Mouse (Mus musculus) neural tube, embryonic 14.5 days (tissue): Measurements from ENCODE around the gene Dnaic2. TPM values are rescaled to one million over a fixed set of nuclear protein-coding genes. Genes with fewer than 3 reads are reported as not detected.

Experiments used
- ATAC-seq: fragments of 200-750 bp; cut with Nextera tagmentation; 2 replicates; pipeline ENCODE4 v1.8.0; 2017; ENCODE audit warnings: low read depth, mild to moderate bottlenecking, moderate TSS enrichment, moderate library complexity
- H3K27ac ChIP-seq: fragments of 300-500 bp; sonication (generic); 2 replicates; pipeline ENCODE4 v1.5.1; 2014; ENCODE audit warnings: low read depth, mild to moderate bottlenecking, control low read depth, low read length, moderate library complexity, mixed read lengths
- H3K27me3 ChIP-seq: fragments of 300-500 bp; sonication (generic); 2 replicates; pipeline ENCODE4 v1.6.1; 2014; ENCODE audit warnings: low read length; ENCODE audit not compliant: control insufficient read depth, insufficient read depth
- H3K36me3 ChIP-seq: fragments of 300-500 bp; sonication (generic); 2 replicates; pipeline ENCODE4 v1.6.1; 2014; ENCODE audit warnings: low read length, mixed read lengths; ENCODE audit not compliant: control insufficient read depth, insufficient read depth
- H3K4me1 ChIP-seq: fragments of 300-500 bp; sonication (generic); 2 replicates; pipeline ENCODE4 v1.6.1; 2014; ENCODE audit warnings: low read length; ENCODE audit not compliant: control insufficient read depth, insufficient read depth
- H3K4me2 ChIP-seq: fragments of 300-500 bp; sonication (generic); 2 replicates; pipeline ENCODE4 v1.6.1; 2014; ENCODE audit warnings: mild to moderate bottlenecking, low read depth, low read length, control low read depth
- H3K4me3 ChIP-seq: fragments of 300-500 bp; sonication (generic); 2 replicates; pipeline ENCODE4 v1.5.1; 2014; ENCODE audit warnings: low read depth, low read length, control low read depth, mixed read lengths
- H3K9ac ChIP-seq: fragments of 300-500 bp; sonication (generic); replicated peaks from 2 replicates; pipeline ENCODE4 v1.6.1; 2014; ENCODE audit warnings: low read depth, mild to moderate bottlenecking, control low read depth, low read length, mixed read lengths
- H3K9me3 ChIP-seq: fragments of 300-500 bp; sonication (generic); 2 replicates; pipeline ENCODE4 v1.6.1; 2016; ENCODE audit warnings: low read length; ENCODE audit not compliant: control insufficient read depth
- WGBS: fragments of 180-500 bp; shearing (Covaris S2); extraction: QIAGEN DNeasy Blood & Tissue Kit; methylation state at CpG from one replicate; pipeline ENCODE4 v1.1.7; 2014; 5-methylcytosine and 5-hydroxymethylcytosine counted together
- polyA plus RNA-seq: library from polyadenylated mRNA; unstranded; fragments of >200 nt; fragmentation: Nextera tagmentation; extraction: Ambion mirVana; gene quantifications from 2 replicates; pipeline ENCODE4 v1.2.1, GENCODE M21; 2014

Dnaic2 gene
- polyA plus RNA-seq: 0.71 and 2.0 TPM in 2 replicates

GRCm38 (mm10) chr11:114726965-114727825, at the start of gene Dnaic2:
TSS of gene Dnaic2 (plus strand) at chr11:114727408.
- WGBS: 11% methylated on average over 34 of the region's 34 CpGs
- peak within 1 kb of the TSS; percentile 47 for H3K4me2 ChIP-seq
- H3K9me3 ChIP-seq: no peaks in the 10 kb centered on the region
- H3K4me1 ChIP-seq: peaks cover 13% of the 10 kb centered on the region
- H3K9ac ChIP-seq: peak within 1 kb of the TSS; percentile 5; the same call in 1 of the 2 replicates
- peak within 1 kb of the TSS; percentile 11 for H3K4me3 ChIP-seq
- no peaks in the 10 kb centered on the region for H3K36me3 ChIP-seq
- H3K27ac ChIP-seq: no peak within 1 kb of the TSS
- peak; percentile 91 for ATAC-seq
- H3K27me3 ChIP-seq: no peaks in the 10 kb centered on the region

- Histone ChIP-seq H3K4me3 (no peak overlapping the region), H3K27ac (no peak overlapping the region), H3K4me1 (peaks cover 12% of the 10 kb centered on the region; the same call in 1 of the 2 replicates), H3K36me3 (no peaks in the 10 kb centered on the region), H3K27me3 (no peaks in the 10 kb centered on the region), H3K4me2 (no peak overlapping the region), H3K9ac (no peak overlapping the region), H3K9me3 (no peaks in the 10 kb centered on the region)
- WGBS: 68% methylated on average over 8 of the region's 8 CpGs
- ATAC-seq: no peak
Observed at GRCm38 (mm10) chr11:114679582-114679981, 47.6 kb upstream of the Dnaic2 start.

DNA sequence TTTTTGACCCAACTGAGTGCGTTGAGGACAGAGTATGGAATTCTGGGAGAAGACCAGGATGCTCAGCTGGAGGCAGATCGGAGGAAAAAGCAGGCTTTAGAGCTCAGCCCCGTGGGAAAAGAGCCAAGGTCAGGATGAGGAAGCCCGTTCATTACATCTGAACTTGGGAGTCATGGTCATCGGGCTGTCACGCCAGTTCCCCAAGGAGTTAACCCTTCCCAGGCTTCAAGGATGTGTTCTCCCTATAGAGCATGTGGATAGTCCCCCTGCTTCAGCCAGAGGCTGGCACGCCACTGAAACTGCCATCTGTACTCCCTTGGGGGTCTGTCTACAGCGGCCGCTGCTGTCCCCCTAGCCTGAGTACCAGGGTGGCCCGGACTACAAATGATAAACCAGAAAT, 46.9 kb upstream of the Dnaic2 start:
- Histone ChIP-seq H3K4me1 (peaks cover 9% of the 10 kb centered on the region; the same call in 1 of the 2 replicates), H3K9me3 (no peaks in the 10 kb centered on the region), H3K27ac (no peak overlapping the region), H3K4me3 (no peak overlapping the region), H3K4me2 (no peak overlapping the region), H3K36me3 (no peaks in the 10 kb centered on the region), H3K9ac (no peak overlapping the region), H3K27me3 (no peaks in the 10 kb centered on the region)
- WGBS: 46% methylated on average over 10 of the region's 10 CpGs
- ATAC-seq: no peak

- ATAC-seq: no peak
- WGBS: 71% methylated on average over 5 of the region's 5 CpGs
- Histone ChIP-seq H3K27ac (no peak overlapping the region), H3K4me1 (peaks cover 9% of the 10 kb centered on the region; the same call in 1 of the 2 replicates), H3K36me3 (no peaks in the 10 kb centered on the region), H3K9me3 (no peaks in the 10 kb centered on the region), H3K27me3 (no peaks in the 10 kb centered on the region), H3K4me3 (no peak overlapping the region), H3K9ac (no peak overlapping the region), H3K4me2 (no peak overlapping the region)
Observed at GRCm38 (mm10) chr11:114681054-114681453, 46.2 kb upstream of the Dnaic2 start.

DNA sequence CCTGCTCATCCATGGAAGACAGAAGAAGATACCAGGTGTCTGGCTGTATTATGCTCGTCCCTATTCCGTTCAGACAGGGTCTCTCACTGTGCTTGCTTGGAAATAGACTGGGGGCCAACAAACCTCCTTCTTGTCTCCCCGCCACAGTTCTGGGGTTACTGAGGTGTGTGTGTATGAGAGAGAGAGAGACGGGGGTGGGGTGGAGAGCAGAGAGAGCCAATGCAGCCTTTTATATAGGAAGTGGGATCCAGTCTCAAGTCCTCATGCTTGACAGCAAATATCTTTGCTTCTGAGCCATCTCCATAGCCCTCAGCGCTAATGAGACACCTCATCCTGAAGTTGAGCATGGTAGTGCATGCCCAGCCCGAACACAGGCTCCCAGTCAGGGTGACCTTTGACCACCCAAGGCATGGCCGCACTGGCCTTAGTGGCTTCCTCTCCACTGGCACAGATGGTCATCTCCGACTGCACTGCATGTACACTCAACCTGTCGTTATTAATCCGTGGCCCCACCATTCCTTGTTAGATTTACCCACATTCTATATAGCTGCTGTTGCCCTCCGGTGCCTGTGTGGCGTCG, 44.8 kb upstream of the Dnaic2 start:
- Histone ChIP-seq H3K27me3 (no peaks in the 10 kb centered on the region), H3K4me2 (no peak overlapping the region), H3K4me3 (no peak overlapping the region), H3K4me1 (peaks cover 9% of the 10 kb centered on the region; the same call in 1 of the 2 replicates), H3K36me3 (no peaks in the 10 kb centered on the region), H3K27ac (no peak overlapping the region), H3K9me3 (no peaks in the 10 kb centered on the region), H3K9ac (no peak overlapping the region)
- WGBS: 93% methylated on average over 13 of the region's 13 CpGs
- no peak for ATAC-seq

DNA sequence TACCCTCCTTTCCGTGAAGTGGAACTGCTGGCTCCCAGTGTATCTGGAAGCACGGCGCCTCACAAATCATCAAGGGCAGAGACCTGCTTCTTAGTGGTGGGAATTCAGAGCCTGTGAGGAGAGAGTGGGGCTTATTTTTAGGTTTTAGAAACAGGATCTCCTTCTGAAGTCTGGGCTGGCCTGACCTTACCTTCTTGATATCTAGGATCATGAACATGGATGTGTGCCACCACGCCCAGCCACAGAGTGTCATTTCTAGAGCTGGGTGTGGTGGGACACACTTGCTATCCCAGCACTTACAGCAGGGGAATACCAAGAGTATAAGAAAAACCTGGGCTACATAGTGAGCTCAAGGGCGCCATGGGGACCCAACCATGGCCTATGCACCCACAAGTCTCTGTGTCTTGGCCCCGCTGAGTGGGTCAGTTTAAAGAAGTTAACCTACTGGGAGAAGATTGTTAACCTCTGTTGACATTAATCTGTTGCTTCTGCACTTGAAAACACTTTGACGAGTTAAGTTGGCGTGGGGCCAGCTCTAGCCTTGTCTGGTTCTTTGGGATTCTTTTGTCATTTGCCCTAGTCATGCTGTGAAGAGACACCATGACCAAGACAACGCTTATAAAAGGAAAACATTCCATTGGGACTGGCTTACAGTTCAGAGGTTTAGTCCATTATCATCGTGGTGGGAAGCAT, 44.0 kb upstream of the Dnaic2 start:
- no peak overlapping the region for H3K4me3 ChIP-seq
- 79% methylated on average over 10 of the region's 10 CpGs for WGBS

DNA sequence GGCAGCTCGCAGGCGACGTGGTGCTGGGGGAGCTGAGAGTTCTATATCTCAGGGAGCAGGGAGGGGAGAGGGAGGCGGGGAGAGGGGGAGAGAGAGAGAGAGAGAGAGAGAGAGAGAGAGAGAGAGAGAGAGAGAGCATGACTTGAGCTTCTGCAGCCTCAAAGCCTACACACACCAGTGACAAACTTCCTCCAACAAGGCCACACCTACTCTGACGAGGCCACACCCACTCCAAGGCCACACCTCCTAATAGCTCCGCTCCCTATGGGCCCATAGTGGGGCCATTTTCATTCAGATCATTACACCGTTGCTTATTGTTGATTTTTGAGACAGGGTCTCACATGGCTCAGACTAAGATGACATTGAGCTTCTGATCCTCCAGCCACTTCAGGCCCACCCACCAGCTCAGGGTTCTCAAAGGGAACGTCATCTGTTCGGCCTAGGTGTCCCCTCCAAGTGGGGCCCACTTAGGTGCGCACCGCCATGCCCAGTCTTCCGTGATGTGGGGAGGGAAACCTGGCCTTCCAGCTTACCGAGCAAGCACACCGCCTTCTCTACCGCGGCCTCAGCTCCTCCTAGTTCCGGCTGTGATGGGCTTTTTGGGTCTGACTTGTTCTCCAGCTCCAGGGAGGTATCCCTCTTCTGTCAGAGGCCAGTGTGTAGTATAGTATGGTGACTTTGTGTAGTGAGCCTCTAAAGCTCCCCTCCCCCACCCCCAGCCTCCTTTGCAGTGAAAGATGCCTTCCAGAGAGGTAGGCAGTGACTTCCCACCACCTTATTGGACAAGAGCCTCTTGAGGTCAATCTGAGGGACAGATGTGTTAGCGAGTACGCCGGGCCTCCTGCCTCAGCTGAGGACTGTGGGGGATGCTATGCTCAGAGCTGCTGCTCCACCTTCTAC, 43.2 kb upstream of the Dnaic2 start:
- no peak overlapping the region for H3K9ac ChIP-seq
- H3K36me3 ChIP-seq: no peaks in the 10 kb centered on the region
- H3K4me1 ChIP-seq: peaks cover 9% of the 10 kb centered on the region; the same call in 1 of the 2 replicates
- H3K4me2 ChIP-seq: no peak overlapping the region
- WGBS: 78% methylated on average over 20 of the region's 20 CpGs
- H3K27ac ChIP-seq: no peak overlapping the region
- ATAC-seq: no peak
- no peak overlapping the region for H3K4me3 ChIP-seq
- no peaks in the 10 kb centered on the region for H3K9me3 ChIP-seq
- H3K27me3 ChIP-seq: no peaks in the 10 kb centered on the region

More for the DNA sequence above, 44.0 kb upstream of the Dnaic2 start:
- Histone ChIP-seq H3K27me3 (no peaks in the 10 kb centered on the region), H3K36me3 (no peaks in the 10 kb centered on the region), H3K9me3 (no peaks in the 10 kb centered on the region), H3K9ac (no peak overlapping the region), H3K27ac (no peak overlapping the region), H3K4me1 (peaks cover 9% of the 10 kb centered on the region; the same call in 1 of the 2 replicates), H3K4me2 (no peak overlapping the region)
- no peak for ATAC-seq

DNA sequence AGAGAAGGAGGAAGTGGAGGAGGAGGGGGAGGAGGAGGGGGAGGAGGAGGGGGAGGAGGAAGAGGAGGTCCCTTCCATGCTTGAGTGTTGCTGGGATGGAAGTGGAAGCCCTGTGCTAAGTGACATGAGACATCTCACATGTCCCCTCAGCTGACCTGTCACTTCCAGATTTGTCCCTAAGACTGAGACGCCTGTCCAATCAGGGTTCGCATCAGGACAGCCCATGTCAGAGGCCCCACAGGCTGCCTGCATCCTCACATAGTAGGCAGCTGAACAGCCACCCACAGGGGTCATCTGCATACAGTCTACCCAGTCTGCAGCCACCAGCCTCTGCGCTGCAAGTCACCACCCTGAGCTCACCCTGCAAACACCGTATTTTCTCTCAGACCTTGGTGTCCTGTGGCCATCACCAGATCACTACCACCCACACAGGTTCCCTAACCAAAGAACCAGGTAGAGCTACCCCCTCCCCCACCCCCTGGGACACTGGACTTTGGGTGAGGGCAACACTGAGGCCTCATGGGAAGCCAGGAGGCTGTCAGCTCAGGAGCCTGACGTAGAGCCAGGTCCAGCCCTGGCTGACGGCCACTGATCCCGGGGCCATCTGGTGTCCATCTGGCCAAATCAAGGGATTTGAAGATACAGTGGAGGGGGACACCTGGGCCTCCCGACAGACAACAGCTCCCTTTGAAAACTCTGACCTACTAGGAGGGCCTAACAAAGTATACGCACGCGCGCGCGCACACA, 42.4 kb upstream of the Dnaic2 start:
- Histone ChIP-seq H3K9me3 (no peaks in the 10 kb centered on the region), H3K36me3 (no peaks in the 10 kb centered on the region), H3K4me1 (peaks cover 3% of the 10 kb centered on the region; the same call in 1 of the 2 replicates), H3K27me3 (no peaks in the 10 kb centered on the region), H3K27ac (no peak overlapping the region), H3K4me2 (no peak overlapping the region), H3K9ac (no peak overlapping the region), H3K4me3 (no peak overlapping the region)
- no peak for ATAC-seq
- 74% methylated on average over 14 of the region's 14 CpGs for WGBS
